Mouse (Mus musculus): ENCODE results near the gene Bcl2l11.

Bcl2l11 gene

DNA sequence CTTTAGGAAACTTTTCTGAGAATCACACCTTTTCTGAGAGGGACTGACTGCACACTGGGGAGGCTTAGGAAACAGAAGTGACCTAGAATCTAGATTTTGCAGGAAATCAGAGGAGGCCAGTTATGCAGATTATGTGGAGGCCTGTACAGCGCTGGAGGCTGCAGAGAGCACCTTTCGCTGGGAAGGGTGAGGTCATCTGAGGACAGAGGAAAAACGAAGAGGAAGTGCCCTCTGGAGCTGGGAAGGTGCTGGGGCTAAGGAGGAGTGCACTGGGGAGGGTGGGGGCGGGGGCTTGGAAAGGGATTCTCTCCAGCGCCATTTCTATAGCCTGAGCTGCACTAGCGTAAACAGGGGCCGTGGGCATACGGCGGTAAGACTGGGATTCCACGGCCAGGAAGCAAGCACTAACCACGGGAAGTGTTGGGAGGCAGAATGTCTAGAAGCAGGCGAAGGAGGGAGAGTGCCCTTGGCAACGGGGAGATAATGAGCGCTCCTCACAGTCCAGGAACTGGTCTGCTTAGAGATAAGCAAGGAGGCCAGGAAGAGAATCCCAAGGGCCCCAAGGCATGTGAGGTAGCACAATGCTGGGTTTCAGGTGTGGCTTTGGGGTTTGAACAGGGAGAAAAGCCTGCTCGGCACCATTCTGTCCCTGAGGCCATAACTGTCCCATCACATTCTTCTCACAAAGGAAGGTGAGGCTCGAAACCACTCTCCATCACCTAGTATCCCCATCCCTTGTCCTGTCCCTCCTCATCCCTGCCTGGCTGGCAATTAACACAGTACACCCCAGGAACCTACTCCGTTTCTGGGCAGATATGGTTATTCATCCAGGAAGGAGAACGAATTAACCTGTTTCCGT, 85.4 kb downstream of the Bcl2l11 start:
- DNase-seq (ENCODE audit: low read depth, low spot score) = no peak

DNA sequence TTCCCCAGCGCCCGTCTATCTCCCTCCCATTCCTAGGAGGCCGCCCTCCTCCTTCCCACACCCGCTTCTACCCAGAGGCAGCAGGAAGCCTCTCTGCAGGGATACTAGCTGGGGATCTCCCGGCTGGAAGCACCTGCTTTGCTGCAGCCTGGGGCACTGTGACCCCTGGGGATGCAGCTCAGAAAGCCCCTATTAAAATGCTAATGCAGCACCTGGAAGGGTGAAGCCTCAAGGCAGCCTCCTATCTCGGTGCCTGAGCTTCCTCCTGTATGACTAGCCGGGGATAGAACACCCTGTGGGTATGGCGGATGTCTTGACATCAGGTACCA, 86.0 kb downstream of the Bcl2l11 start:
- no peak for DNase-seq (ENCODE audit: low read depth, low spot score)
